Mouse (Mus musculus) heart, embryonic 16.5 days (tissue): ENCODE results near the gene Skap1. TPM values are rescaled to one million over a fixed set of nuclear protein-coding genes. Genes with fewer than 3 reads are reported as not detected.

ENCODE experiments used
- ATAC-seq: fragments of 200-750 bp; cut with Nextera tagmentation; replicated peaks from 2 replicates; pipeline ENCODE4 v1.8.0; 2017; ENCODE audit warnings: moderate number of reproducible peaks; ENCODE audit not compliant: insufficient read depth, low FRiP score; ENCODE audit errors: extremely low read depth
- H3K27ac ChIP-seq: fragments of 300-500 bp; sonication (generic); 2 replicates; pipeline ENCODE4 v1.5.1; 2014; ENCODE audit warnings: mild to moderate bottlenecking, low read length, control low read depth, moderate library complexity
- H3K27me3 ChIP-seq: fragments of 300-500 bp; sonication (generic); 2 replicates; pipeline ENCODE4 v1.6.1; 2014; ENCODE audit warnings: low read length, mixed read lengths; ENCODE audit not compliant: control insufficient read depth, insufficient read depth
- H3K36me3 ChIP-seq: fragments of 300-500 bp; sonication (generic); 2 replicates; pipeline ENCODE4 v1.6.1; 2014; ENCODE audit not compliant: control insufficient read depth, insufficient read depth
- H3K4me1 ChIP-seq: fragments of 300-500 bp; sonication (generic); 2 replicates; pipeline ENCODE4 v1.6.1; 2014; ENCODE audit warnings: low read length, mixed read lengths; ENCODE audit not compliant: control insufficient read depth, insufficient read depth
- H3K4me2 ChIP-seq: fragments of 300-500 bp; sonication (generic); 2 replicates; pipeline ENCODE4 v1.6.1; 2014; ENCODE audit warnings: low read depth, mild to moderate bottlenecking, control low read depth, low read length
- H3K4me3 ChIP-seq: fragments of 300-500 bp; sonication (generic); 2 replicates; pipeline ENCODE4 v1.5.1; 2014; ENCODE audit warnings: mild to moderate bottlenecking, control low read depth, low read length
- H3K9ac ChIP-seq: fragments of 300-500 bp; sonication (generic); 2 replicates; pipeline ENCODE4 v1.6.1; 2014; ENCODE audit warnings: low read length, control low read depth
- H3K9me3 ChIP-seq: fragments of 300-500 bp; sonication (generic); replicated peaks from 2 replicates; pipeline ENCODE4 v1.6.1; 2016; ENCODE audit warnings: low read length; ENCODE audit not compliant: control insufficient read depth
- WGBS: fragments of 180-500 bp; shearing (Covaris S2); extraction: QIAGEN DNeasy Blood & Tissue Kit; methylation state at CpG from one replicate; pipeline ENCODE4 v1.1.7; 2014; 5-methylcytosine and 5-hydroxymethylcytosine counted together
- polyA plus RNA-seq: library from polyadenylated mRNA; unstranded; fragments of >200 nt; fragmentation: Nextera tagmentation; extraction: Ambion mirVana; gene quantifications from 2 replicates; pipeline ENCODE4 v1.2.1, GENCODE M21; 2015

The Skap1 gene
- polyA plus RNA-seq, 1 experiment from 2014 or later = 27.8 TPM

DNA sequence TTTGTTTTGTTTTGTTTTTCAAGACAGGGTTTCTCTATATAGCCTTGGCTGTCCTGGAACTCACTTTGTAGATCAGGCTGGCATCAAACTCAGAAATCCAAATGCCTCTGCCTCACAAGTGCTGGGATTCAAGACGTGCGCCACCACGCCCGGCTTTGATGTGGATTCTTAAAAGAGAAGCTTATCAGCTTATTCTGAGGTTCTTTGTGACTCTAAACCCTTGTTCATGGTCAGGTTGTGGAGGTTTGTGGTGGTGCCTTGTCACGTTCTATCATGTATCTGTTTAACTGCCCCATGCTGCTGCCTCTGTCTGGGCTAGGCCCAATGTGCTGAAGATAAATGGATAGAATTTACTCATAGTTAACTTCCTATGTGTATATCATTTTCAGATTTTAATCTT is 341.2 kb downstream of the Skap1 start:
- H3K27me3 ChIP-seq = no peaks in the 10 kb centered on the region
- H3K4me3 ChIP-seq = no peak overlapping the region
- ATAC-seq = no peak
- no peak overlapping the region for H3K27ac ChIP-seq
- H3K4me1 ChIP-seq = no peaks in the 10 kb centered on the region
- 88% methylated on average over 5 of the region's 5 CpGs for WGBS
- no peaks in the 10 kb centered on the region for H3K9me3 ChIP-seq
- H3K4me2 ChIP-seq = no peak overlapping the region
- H3K36me3 ChIP-seq = peaks cover 64% of the 10 kb centered on the region
- H3K9ac ChIP-seq = no peak overlapping the region

DNA sequence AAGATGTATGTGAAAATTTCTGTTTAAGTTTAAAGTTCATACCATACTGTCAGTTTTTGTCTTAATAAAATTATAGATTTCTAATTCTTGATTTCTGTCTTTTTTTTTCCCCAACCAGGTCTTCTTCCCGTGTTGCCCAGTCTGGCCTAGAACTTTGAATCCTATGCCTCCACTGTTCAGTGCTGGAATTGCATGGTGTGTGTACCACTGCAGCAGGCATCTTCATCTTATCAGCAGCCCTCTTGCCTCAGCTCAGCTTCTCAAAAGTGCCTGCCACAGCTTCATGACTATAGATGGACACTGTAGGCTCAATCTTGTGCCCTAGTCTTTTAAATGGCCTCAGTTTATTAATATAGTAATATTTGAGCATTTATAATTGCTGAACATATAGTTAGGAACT is 343.7 kb downstream of the Skap1 start:
- no peak overlapping the region for H3K4me3 ChIP-seq
- H3K9ac ChIP-seq = no peak overlapping the region
- H3K36me3 ChIP-seq = peaks cover 56% of the 10 kb centered on the region
- ATAC-seq = no peak
- 14% methylated on average over 1 of the region's 1 CpGs for whole genome bisulfite sequencing
- H3K27me3 ChIP-seq = no peaks in the 10 kb centered on the region
- H3K4me1 ChIP-seq = no peaks in the 10 kb centered on the region
- no peak overlapping the region for H3K27ac ChIP-seq
- no peak overlapping the region for H3K4me2 ChIP-seq
- H3K9me3 ChIP-seq = no peaks in the 10 kb centered on the region

Other genes with a start within 250 kb of the Skap1 start
- 0.10 TPM in 1 of 2 replicates, not detected in the other for gene Hoxb9, start 193.1 kb upstream of the Skap1 start, polyA plus RNA-seq
- not detected in 2 replicates for gene Hoxb8, start 182.7 kb upstream of the Skap1 start, polyA plus RNA-seq
- gene Hoxb7, start 178.0 kb upstream of the Skap1 start, polyA plus RNA-seq = 0.31 and 0.43 TPM in 2 replicates
- 0.51 TPM in 1 of 2 replicates, not detected in the other for gene Hoxb6, start 172.1 kb upstream of the Skap1 start, polyA plus RNA-seq
- 0.76 and 2.8 TPM in 2 replicates for gene Hoxb5, start 161.3 kb upstream of the Skap1 start, polyA plus RNA-seq
- gene Hoxb4, start 146.3 kb upstream of the Skap1 start, polyA plus RNA-seq = 0.28 and 0.32 TPM in 2 replicates
- gene Hoxb3, start 141.3 kb upstream of the Skap1 start, polyA plus RNA-seq = 0.24 and 0.79 TPM in 2 replicates
- 2.5 and 3.1 TPM in 2 replicates for gene Hoxb2, start 114.1 kb upstream of the Skap1 start, polyA plus RNA-seq
- 0.07 TPM in 1 of 2 replicates, not detected in the other for gene Hoxb1, start 98.8 kb upstream of the Skap1 start, polyA plus RNA-seq